Mouse (Mus musculus) liver, adult (tissue): ENCODE results near the gene Adcy1.

ENCODE experiments used
- GATA4 ChIP-seq: IDR thresholded peaks from 2 replicates; pipeline ENCODE4 v1.6.1; 2014; ENCODE audit warnings: mild to moderate bottlenecking, low read length; ENCODE audit not compliant: insufficient replicate concordance

The Adcy1 gene

DNA sequence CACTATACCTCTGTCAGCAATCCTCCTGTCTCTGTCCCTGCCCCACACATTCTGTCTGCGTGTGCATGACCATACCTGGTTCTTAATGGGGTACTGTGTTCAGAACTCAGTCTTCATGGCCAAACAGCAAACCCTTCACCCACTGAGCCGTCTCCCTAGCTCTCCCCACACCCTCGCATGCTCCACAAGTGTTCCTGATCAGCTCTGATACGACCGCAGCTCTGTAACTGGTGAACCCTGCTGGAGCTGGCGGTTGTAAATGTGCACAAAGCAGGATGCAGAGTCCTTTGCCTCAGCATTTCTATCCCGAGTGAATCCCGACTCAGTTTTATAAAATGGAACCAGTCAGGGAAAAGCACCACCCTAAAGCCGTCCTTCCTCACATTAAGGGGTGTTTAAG, 140.6 kb downstream of the Adcy1 start:
- no peak for TF ChIP-seq GATA4

DNA sequence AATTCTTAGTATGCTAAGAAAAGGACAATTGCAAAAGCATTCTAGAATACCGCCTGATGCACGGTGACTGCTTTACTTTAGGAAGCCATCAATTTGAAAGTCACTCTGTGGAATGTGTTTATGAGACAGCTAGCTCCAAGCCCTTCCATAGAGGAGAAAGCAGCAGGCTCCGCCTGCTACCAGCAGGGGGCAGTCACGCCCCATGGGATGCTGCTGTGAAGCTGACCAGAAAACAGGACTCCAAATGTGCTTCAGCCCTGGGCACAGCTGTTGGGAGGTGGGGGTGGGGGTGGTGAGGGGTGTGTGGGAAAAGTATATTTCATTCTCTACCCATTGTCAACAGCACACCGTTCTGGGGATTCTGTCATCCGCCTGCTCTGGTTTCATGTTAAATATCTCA, 147.1 kb downstream of the Adcy1 start:
- no peak for TF ChIP-seq GATA4

DNA sequence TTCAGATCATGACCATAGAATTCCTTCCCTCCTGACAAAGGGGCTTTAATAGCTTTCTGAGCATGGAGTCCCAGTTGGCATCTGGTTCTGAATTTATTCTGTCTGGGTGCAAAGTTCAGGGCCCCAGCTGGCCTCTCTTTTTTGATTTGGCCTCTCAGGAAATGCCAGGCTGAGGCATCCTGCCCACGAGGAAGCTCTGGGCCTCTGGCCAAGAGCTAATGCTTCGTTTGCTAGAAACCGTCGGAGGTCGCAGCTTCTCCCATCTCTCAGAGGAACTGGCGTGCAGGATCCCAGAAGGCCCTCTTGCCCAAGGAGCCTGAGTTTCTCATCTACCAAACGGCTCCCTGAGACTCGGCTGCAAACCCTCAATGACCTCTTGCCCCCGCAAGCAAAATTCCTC, 147.9 kb downstream of the Adcy1 start:
- no peak for TF ChIP-seq GATA4

DNA sequence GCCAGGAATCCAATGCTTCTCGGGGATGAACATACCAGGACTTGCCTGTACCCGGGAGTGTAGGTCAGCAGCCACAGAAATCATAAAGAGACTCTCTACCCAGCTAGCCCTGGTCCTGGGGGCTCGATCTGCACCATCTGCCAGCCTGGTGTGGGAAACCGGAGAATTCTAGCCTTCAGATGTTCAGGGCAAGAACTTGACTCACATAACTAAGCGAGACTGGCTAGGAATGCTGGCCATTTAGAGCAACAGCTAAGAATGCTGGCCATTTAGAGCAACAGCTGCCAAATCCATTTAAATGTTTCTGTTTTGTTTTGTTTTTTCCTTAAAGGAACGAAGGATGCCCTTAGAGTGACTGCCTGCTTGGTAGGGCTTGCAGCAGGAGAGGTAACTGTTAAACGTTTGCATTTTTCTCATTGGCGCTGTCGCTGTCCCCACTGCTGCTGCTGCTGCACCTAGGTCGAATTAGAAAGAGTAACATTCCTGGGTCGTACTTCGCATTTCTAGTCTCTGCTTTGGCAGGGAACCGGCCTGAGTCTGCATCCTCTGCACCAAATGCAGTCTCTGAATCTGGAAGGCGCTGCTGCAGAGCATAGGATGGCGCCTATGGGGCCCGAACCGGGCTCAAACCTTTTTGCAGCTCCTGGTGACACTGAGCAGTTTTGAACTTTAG, 149.0 kb downstream of the Adcy1 start:
- no peak for TF ChIP-seq GATA4

DNA sequence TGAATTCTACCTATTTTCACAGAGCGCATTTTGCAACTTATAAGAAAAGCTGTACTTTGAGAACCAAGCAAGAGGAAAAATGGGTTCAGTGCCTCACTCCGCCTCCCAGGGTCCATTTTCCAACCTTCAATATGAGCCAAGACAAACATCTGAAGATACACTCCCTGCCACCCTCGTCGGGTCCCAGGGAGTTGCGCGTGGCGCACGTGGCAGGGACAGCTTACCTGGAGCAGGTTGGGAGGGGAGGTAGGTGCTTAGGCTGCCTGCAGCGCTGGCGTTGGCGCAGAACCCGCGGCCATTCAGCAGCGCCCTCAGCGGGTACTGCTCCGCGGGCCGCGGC, 149.8 kb downstream of the Adcy1 start:
- TF ChIP-seq GATA4, result no peak

DNA sequence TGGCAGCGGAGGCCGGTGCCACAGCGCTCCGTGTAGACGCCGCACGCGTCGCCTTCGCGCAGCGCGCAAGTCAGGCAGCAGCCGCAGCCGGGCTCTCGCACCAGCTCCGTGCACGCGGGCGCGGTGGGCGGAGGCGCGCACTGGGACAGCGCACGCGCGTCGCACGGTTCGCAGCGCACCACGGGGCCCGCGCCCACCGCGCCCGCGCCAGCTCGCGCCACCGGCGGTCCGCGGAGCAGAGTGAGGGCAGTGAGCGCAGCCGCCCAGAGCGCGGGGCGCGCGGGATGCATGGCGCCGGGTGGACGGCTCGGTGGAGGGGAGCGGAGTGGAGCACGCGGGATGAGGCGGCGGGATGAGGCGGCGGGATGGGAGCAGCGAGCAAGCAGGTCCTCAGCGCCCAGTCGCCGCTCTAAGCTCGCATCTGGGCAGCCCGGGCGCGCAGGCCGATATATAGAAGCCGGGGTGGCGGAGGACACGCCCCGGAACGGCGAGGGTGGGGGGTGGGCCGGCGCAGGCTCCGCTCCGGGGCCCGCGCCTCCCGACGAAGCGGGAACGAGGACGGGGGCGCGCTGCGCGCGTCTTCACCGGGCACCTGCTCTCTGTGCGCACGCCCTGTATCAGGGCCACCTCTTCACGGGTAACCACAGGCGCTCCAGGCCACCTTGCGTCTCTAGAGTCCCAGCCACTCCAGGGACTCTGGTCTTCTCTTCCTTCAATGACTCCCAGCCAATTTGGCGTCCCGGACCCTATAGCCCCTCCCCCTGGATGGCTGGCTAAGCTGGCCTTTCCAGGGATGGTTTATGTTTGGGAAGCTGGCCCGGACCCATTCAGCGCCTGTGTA, 150.4 kb downstream of the Adcy1 start, which contains the start of gene Igfbp3:
Gene Igfbp3 (minus strand): TSS at position 423 of the 841 bp plus-strand sequence.
- TF ChIP-seq GATA4, result no peak

DNA sequence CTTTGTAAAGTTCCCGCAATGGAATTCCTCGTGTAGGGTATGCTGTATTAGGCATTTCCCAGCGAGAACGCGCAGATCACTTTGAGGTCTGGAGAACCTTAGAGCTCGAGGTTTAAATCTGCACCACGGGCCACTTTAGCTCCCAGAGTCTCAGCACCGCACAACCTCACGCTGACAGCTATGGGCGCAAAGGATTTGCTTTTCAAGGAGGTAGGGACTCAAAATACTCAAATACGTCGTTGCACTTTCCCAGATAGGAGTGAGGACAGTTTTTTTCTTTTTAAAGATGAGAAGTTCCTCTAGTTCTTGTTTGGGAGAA, 151.0 kb downstream of the Adcy1 start:
- TF ChIP-seq GATA4, result no peak

DNA sequence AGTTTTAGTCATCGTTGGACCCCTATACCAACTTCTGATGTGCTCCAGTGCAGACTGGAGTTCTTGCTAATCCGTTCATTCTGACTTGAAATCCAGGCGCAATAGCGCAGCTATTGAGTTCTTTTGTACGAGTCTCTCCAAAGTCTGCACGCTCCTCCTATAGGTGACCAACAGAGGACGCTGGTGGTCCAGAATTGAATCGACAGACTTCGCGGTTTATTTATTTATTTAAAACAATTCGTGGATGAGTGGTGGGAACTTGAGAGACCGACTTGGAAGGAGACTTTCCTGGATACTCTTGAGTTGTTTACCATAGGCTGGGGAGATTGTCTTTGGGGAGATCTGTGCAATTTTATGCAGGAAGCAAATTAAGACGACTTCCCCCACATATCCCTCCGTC, 151.5 kb downstream of the Adcy1 start:
- no peak for TF ChIP-seq GATA4

DNA sequence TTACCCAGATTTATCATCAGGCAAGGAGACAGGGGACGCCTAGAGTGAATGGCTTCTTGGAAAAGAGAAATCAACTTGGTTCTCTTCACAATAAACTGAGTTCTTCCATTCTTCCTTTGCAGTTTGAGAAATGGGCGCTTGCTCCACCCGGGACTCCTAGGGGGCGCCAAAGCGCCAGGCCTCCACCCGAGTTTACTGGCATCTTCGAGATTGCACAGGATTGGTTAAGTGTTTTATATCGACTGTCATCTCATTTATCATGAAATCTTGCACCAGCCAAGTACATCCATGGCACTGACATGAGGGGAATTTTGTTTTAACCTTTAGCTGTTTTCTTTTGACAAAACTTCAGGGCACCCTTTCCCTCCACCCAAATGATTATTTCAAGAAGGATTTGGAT, 152.4 kb downstream of the Adcy1 start:
- no peak for TF ChIP-seq GATA4

DNA sequence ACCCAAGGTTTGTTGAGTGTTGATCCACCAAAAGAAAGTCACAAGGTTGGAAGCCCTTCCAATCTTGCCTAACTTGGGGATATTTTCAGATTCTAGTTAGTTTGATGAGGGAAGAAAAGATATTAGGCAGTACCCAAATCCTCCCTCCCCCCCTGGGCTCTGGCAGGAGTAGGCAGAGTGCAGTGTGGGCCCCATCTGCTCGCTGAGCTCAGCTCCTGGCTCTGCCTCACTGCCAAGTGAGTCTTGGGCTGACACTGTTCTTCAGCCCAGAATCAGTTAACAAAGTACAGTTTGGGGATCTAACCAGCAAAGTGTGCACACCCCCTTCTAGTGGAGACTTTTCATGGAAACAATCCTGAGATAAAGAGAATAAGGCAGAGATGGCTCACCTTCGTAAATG, 162.9 kb downstream of the Adcy1 start:
- no peak for TF ChIP-seq GATA4

DNA sequence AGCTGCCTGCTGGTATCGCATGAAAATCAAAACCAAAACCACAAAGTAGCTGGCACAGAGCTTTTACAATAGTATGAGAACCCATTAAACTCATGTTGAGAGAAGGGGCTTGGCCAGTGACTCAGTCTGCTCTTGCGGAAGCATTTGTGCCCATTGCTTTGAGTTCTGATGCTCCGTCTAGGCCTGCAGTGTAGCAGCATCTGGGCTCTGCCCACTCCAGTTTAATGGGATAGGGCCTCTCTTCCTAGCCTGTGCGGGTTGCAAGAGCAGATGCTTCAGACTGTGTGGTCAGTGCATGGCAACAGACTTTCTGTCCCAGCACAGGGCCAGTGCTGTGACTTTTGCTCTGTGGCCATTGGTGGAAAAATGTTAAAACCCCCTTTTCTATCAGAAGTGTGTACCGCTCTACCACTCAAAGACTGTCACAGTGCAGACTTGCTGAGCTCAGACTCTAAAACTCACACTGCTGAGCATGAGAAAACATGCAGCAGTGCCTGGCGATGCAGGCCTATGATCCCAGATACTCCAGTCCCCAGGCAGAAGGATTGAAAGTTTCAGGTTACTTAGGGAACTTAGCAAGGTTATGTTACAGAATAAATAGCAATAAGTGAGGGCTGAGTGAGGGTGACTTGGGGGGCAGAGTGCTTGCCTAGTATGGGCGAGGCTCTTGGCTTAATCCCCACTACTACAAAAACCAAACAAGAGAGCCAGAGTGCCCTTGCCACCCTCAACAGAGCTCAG, 163.7 kb downstream of the Adcy1 start:
- TF ChIP-seq GATA4, result no peak

DNA sequence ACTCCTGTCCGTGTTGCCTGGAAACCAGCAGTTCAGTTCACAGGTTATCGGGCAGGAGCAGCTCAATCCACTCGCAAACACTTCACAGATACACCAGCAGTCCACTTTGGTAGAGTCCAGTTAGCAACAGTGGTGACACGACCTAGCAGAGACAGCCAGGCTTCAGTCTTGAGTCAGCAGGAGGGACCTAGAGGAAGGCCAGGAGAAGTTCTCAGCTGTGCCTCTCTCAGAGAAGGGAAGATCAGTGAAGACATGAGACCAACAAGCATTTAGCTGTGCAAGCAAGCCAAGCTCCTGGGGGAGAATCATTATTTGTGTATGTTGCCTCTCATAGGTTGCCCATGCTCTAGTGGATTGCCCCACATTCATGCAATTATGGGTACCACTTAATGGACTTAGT, 164.8 kb downstream of the Adcy1 start:
- TF ChIP-seq GATA4, result no peak
